Mouse (Mus musculus) T-helper 2 cell (primary cell): Measurements from ENCODE around the gene Slc7a7.

ENCODE experiments used
- in situ Hi-C: fragments of 300-600 bp; cut with MboI, MseI; formaldehyde crosslinking; loops from one replicate; pipeline ENCODE4 v1.15.1; 2025; ENCODE audit warnings: high pct_unique_total_duplicates

Slc7a7 gene

DNA sequence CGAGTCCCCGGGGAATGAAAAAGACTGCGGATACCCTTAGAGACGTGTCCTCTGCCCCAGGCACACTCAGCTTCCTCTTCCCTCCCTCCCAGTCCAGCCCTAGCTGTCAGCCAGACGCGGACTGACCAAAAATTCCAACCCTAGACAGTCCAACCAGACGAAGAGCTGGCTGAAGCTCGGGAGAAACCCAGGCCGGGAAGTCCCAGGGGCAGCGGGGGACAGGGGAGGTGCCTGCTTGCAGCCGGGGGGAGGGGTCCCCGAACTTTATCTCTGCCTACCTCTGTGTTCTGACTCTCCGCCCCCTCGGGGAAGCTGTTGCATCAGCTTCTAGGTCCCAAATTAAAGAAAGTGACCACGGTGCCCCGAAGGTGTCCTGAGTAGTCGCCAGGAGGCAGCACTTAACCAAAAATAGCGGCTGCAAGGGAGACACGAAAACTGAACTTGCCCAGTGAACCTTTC lies at the start of gene Slc7a7:
TSS of gene Slc7a7 (minus strand) at position 158 of the 459 bp plus-strand sequence.
- in situ Hi-C loops, result no loop called here

DNA sequence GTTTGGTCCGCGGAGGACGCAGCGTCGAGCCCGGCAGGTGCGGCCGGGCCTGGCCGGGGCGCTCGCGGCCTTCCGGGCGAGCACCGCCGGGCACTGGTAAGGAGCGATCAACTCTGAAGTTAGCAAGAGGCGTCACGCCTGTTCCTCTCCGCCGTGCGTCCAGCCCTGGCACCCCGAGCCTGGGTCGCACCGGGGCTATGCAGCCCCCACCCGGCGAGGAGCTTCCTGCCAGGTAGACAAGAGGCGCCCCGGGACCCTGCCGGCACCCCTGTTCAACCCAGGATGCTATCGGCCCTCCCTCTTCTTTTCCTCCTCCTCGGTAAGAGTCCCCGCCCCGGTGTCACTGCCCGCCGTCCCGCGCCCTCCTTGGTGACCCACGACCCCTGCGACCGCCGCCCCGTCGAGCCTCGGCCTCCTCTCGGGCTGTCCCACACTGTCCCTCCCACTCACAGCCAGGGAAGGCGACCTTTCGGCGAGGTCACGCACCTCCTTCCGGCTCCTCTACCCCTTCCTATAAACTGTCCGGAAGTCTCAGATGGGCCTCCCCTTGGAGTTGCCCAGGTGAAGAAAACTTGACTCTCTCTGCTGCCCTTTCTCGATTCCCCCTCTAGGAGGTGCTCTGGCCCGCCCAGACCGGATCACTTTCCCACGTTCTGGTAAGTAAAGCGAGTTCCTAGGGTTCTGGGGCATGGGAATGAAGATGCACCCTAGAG lies 46.9 kb upstream of the Slc7a7 start:
- in situ Hi-C loops, result no loop called here

- in situ Hi-C loops, result no loop called here
Measured at GRCm38 (mm10) chr14:54463959-54464292, 46.3 kb upstream of the Slc7a7 start, which contains the start of gene Lrp10. TSS of gene Lrp10 (plus strand) at chr14:54464137.

GRCm38 (mm10) chr14:54463108-54463958 lies 45.8 kb upstream of the Slc7a7 start:
- in situ Hi-C loops, result no loop called here

DNA sequence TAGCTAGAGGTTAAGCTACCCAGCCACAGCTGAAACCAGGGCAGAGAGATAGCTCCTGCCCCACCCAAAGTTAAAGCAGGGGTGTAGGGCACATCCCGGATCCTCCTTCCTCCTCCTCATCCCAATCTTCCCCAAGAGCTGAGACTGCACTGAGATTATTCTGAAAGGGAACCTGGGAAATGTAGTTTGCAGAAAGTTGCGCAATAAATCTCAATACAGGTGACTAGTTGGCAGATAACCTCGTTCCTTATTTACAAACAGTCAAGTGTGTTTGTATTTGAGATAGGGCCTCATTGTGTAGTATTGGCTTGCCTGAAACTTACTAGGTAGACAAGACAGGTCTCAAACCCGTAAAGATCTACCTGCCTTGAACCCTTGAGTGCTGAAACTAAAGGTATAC lies 44.6 kb upstream of the Slc7a7 start:
- in situ Hi-C loops, result no loop called here

DNA sequence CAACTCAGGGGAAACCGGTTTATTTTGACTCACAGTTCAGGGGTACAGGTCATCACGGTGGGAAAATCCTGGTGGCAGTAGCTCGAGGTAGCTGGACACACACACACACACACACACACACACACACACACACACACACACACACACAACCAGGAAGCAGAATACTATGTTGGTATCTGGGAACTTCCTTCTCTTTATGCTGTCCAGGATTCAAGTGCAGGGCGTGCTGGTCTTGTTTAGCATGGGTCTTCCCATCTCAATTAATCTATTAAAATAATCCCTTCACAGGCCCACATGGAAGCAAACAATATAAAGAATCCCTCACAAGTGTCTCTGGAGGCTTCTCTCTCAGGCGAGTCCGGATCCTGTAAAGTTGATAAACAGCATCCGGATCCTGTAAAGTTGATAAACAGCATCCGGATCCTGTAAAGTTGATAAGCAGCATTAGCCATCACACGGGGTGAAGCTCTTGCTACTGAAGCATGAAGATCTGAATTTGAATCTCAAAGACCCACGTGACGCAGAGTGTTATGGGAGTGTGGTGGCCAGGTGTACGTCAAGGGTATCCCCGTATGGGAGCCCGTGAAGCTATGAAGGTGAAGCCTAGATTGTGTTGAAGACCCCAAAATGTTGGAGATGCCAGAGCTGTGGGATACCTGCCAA lies 40.5 kb upstream of the Slc7a7 start:
- in situ Hi-C loops, result no loop called here

DNA sequence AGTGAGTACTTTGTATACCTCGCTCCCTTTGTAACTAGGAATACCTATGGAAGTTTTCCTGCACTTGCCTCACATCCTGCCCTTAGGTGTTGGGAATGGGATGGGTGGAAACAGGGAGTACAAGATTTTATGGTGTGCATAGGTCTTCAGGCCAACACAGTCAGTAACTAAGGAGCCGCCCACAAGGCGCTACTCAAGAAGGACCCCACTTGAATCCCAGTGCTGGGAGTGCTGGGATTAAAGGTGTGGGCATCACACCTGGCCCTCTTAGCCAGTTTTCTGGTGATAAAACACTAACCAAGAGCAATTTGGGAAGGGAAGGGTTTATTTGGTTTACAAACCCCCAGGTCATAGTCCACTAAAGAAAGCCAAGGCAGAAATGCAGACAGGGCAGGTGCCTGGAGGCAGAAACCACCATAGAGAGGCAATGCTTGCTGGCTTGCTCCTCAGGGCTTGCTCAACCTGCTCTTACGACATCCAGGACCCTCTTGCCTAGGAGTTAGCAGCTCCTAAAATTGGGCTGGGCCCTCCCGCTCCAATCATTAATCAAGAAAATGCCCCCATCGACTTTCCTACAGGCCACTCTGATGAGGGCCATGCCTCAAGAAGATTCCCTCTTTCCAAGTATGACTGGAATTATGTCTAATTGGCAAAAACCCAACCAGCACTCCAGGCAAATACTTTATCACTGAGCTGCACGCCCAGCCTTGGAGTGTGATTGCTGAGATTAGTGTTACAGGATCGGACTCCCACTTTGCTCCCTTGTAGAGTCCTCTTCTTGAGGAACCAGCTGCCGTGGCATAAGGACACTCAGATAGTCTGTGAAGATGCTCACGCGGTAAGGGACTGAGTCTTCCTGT lies 37.3 kb upstream of the Slc7a7 start:
- in situ Hi-C loops, result no loop called here

DNA sequence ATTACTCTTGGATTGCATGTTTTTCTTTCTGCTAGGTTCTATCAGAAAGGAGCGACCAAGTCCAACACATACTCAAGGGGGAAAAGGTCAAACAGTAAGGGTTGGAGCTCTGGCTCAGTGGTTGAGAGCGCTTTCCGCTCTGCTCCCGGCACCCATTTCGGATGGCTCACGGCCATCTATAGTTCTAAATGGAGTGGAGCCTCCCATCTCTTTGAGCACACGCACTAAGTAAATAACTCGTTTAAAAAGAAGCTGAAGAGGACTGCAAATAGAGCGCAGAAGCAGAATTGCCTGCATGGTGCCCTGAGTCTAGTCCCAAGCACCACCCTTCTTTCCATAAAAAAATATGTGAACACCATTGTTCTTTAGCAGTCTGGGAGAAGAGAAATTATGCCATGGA lies 36.0 kb upstream of the Slc7a7 start:
- in situ Hi-C loops, result no loop called here

- in situ Hi-C loops, result no loop called here
Measured at GRCm38 (mm10) chr14:54445476-54445875, 27.9 kb upstream of the Slc7a7 start.

DNA sequence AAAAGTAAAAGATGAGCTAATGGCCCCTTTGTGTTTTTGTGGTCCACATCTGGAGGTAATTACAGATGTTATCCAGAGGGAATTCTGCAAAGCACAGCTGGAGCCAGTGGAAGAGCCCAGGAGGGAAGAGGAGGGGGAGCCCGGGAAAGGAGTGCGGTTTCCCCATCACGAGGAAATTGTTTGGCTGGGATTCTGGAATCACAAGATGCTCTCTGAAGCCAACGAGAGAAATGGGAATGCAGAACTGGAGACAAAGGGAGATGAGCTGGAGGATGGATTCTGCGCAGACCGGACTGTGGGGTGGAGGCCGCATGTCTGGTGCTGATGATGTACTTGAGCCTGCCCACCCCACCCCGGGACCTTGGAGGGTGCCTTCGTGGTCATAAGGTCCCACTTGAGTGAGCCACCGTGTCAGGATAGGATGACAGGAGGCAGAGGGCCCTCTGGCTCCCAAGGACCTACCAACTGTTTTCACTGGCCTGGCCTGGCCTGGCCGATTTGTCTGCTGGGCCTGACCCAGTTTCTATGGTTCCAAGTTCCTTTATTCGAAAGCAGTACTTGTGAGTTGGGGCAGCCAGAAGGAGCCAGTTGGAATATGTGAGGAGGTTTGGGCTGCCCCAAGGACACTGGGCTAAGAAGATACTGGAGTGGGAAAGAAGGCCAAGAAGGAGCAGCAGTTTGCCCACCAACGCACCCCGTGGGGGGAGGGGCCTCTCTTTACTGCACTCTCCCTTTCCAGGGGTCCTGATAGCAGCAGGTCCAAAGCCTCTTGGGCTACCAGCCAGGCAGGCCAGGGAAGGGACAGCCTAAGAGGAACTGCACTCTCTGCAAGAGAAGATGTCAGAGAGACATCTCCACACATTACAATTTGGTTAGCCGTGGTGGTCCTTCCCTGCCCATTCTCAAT lies 26.4 kb upstream of the Slc7a7 start:
- in situ Hi-C loops, result no loop called here

DNA sequence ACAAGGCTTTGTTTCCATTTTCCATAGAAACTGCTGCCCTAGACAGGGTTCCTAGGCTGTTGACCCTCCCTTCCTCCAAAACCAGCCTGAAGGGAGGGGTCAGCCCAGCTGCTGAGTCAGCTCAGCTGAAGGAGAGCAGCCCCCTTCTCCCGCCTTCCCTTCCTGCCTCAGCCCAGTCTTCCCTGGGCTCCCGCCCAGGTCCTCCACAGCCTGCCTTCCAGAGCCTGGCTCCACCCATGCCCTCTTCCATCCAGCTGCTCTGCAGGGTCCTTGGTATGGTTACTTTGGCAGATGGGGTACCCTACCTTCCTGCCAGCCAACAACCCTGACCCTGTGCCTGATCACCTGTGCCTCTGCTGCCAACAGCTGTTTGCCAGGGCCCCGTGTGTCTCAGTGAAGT lies 25.6 kb upstream of the Slc7a7 start:
- in situ Hi-C loops, result no loop called here

DNA sequence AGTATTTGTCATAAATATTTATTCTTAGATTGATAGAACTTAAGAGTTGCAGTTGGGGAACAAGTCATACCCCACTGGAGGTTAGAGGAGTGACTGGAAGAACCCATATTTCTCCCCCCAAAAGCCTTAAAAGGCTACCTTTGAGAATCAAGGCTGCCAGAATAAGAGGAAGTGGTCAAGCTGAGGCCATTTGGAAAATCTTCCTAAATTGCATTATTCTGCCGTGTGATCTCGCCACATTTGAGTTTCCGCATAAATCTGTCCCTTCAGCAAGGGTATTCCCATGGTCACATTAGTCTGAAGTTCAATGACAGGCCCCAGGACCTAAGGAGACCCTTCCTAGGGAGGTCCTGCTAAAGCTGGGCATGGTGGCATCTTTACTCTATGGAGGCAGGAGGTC lies 25.0 kb upstream of the Slc7a7 start:
- in situ Hi-C loops, result no loop called here

GRCm38 (mm10) chr14:54441365-54441764 lies 23.8 kb upstream of the Slc7a7 start:
- in situ Hi-C loops, result no loop called here

GRCm38 (mm10) chr14:54440538-54440937 lies 23.0 kb upstream of the Slc7a7 start:
- in situ Hi-C loops, result no loop called here

DNA sequence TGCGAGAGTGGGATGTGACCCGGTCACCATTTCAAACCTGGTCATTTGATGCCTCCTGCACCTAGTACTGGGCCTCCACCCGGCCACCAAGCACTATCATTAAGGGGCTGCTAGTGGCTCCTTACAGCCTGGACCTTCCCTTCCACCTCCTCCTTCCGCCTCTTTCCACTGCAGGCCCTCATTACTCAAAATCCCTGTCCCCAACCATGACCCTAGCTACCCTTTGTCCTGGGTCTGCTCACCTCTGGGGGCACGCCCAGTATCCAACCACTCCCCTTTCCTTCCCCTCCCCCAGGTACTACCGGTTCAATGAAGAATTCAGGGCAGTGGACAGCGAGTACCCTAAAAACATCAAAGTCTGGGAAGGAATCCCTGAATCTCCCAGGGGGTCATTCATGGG lies 22.0 kb upstream of the Slc7a7 start:
- in situ Hi-C loops, result no loop called here

DNA sequence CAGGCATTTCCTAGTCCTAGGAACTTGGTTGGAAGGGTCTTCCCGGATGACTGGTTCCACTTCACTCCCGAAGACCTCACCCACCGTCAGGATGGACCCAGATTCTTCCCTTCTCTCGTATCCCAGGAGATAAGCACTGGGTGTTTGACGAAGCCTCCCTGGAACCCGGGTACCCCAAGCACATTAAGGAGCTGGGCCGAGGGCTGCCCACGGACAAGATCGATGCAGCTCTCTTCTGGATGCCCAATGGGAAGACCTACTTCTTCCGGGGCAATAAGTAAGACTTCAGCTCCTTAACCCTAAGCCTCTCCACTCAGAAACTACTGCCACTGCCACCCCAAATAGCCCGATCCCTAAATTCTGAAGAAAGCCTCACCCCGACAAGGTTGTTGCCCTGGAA lies 21.6 kb upstream of the Slc7a7 start:
- in situ Hi-C loops, result no loop called here

GRCm38 (mm10) chr14:54435194-54435918 lies 17.8 kb upstream of the Slc7a7 start:
- in situ Hi-C loops, result no loop called here

DNA sequence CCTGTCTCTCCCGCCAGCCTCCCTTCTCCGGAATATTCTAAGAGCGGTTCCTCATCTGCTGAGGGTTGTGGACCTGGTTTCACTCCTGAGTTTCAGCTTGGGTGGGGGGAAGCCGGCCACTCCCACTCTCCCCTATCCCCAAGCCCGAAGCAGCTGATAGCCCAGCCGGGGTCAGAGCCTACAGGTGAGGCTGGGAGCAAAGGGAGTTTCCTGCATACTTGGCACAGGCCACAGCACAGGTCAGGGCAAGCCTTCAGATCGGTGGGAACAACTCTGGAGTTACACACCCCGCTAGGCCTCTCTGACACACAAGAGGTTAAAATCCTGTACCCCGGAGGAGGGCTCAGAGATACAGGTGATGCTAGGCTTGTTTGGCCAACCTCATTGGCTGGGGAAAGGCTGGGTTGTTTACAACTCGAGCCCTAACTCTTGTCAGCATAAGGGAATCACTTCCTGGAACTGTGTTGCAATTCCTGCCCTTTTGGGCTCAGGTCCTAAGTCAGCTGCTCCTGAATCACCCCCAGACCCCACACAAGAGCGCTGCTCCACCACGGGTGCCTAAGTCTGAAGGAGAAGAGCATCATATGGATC lies 16.5 kb upstream of the Slc7a7 start:
- in situ Hi-C loops, result no loop called here
